Mouse (Mus musculus) CH12.LX (cell line): ENCODE measurements around the gene Ciz1. TPM values are rescaled to one million over a fixed set of nuclear protein-coding genes. Genes with fewer than 3 reads are reported as not detected.

Experiments
- DNase-seq: peaks from one replicate; pipeline ENCODE4 v3.0.0-alpha.2; 2013; ENCODE audit errors: extremely low read depth
- H3K27ac ChIP-seq: 2 replicates; pipeline ENCODE4 v1.5.1; 2012; ENCODE audit warnings: low read depth, mild to moderate bottlenecking, control low read depth, moderate library complexity; ENCODE audit not compliant: insufficient read depth
- H3K27me3 ChIP-seq: replicated peaks from 2 replicates; pipeline ENCODE3; 2012; ENCODE audit warnings: inconsistent platforms
- H3K36me3 ChIP-seq, 2 experiments: replicated peaks in 1 of 2; 2 replicates each; pipeline versions ENCODE3 to v1.6.1; 2012; ENCODE audit warnings: inconsistent platforms in 1 of 2, low read length in 1 of 2, mild to moderate bottlenecking in 1 of 2, mixed read lengths in 1 of 2, moderate library complexity in 1 of 2; ENCODE audit not compliant: control insufficient read depth in 1 of 2, insufficient read depth in 1 of 2
- H3K4me1 ChIP-seq, 2 experiments: 2 replicates each; pipeline ENCODE4 v1.6.1; 2012; ENCODE audit warnings: inconsistent platforms in 1 of 2, moderate library complexity in 1 of 2; ENCODE audit not compliant: insufficient read depth in 2 of 2, control insufficient read depth in 1 of 2
- H3K4me2 ChIP-seq: 2 replicates; pipeline ENCODE4 v1.6.1; 2012; ENCODE audit warnings: low read depth, mild to moderate bottlenecking, control low read depth; ENCODE audit not compliant: poor library complexity, insufficient read depth, severe bottlenecking
- H3K4me3 ChIP-seq, 3 experiments: fragments of 150-350 bp in 1 of 3; sonication (generic) in 1 of 3; replicated peaks in 1 of 3; 2 replicates each; pipeline versions ENCODE3 to v1.5.1; 2011 to 2012; ENCODE audit warnings: low read depth in 2 of 3, low read length in 2 of 3, mild to moderate bottlenecking in 2 of 3, moderate library complexity in 2 of 3, control low read depth in 1 of 3, improper control_type of control experiment in 1 of 3, inconsistent platforms in 1 of 3, mixed read lengths in 1 of 3; ENCODE audit not compliant: poor library complexity in 1 of 3
- H3K79me2 ChIP-seq: replicated peaks from 2 replicates; pipeline ENCODE4 v1.6.1; 2012; ENCODE audit warnings: mild to moderate bottlenecking, moderate library complexity; ENCODE audit not compliant: control insufficient read depth, poor library complexity, insufficient read depth, severe bottlenecking; ENCODE audit errors: extremely low read depth
- H3K9ac ChIP-seq: 2 replicates; pipeline ENCODE4 v1.6.1; 2012; ENCODE audit warnings: low read depth, mild to moderate bottlenecking, control low read depth, moderate library complexity; ENCODE audit not compliant: insufficient read depth
- H3K9me3 ChIP-seq: replicated peaks from 2 replicates; pipeline ENCODE3; 2012; ENCODE audit warnings: low read length, inconsistent platforms, mixed read lengths
- BHLHE40 ChIP-seq: IDR thresholded peaks from 2 replicates; pipeline ENCODE4 v1.6.1; 2011; ENCODE audit warnings: mild to moderate bottlenecking, low read depth, low read length, improper control_type of control experiment
- CHD1 ChIP-seq: IDR thresholded peaks from 2 replicates; pipeline ENCODE4 v1.6.1; 2012; ENCODE audit warnings: low read depth, low read length, improper control_type of control experiment, inconsistent platforms
- CTCF ChIP-seq, 2 experiments: IDR thresholded peaks in 1 of 2; conservative IDR thresholded peaks in 1 of 2; 2 replicates each; pipeline ENCODE4 v1.5.1; 2011 to 2012; ENCODE audit warnings: low read depth in 2 of 2, low read length in 2 of 2, improper control_type of control experiment in 1 of 2, inconsistent platforms in 1 of 2, mild to moderate bottlenecking in 1 of 2, moderate library complexity in 1 of 2
- E2F4 ChIP-seq: IDR thresholded peaks from 2 replicates; pipeline ENCODE4 v1.6.1; 2011; ENCODE audit warnings: low read depth, low read length, improper control_type of control experiment; ENCODE audit not compliant: insufficient replicate concordance
- EP300 ChIP-seq: IDR thresholded peaks from 2 replicates; pipeline ENCODE4 v1.6.1; 2011; ENCODE audit warnings: low read length, improper control_type of control experiment
- ETS1 ChIP-seq: conservative IDR thresholded peaks from 2 replicates; pipeline ENCODE4 v1.6.1; 2012; ENCODE audit warnings: low read depth, mild to moderate bottlenecking, inconsistent platforms, low read length, improper control_type of control experiment, moderate library complexity
- HCFC1 ChIP-seq: IDR thresholded peaks from 2 replicates; pipeline ENCODE4 v1.6.1; 2012; ENCODE audit warnings: low read depth, mild to moderate bottlenecking, inconsistent platforms, low read length, improper control_type of control experiment
- IRF4 ChIP-seq: IDR thresholded peaks from 2 replicates; pipeline ENCODE4 v1.6.1; 2014; ENCODE audit warnings: low read depth, mild to moderate bottlenecking, inconsistent platforms, low read length, improper control_type of control experiment
- JUN ChIP-seq: IDR thresholded peaks from 2 replicates; pipeline ENCODE4 v1.6.1; 2011; ENCODE audit warnings: low read depth, mild to moderate bottlenecking, low read length, improper control_type of control experiment, moderate library complexity; ENCODE audit not compliant: insufficient read depth
- KAT2A ChIP-seq: IDR thresholded peaks from 2 replicates; pipeline ENCODE4 v1.6.1; 2012; ENCODE audit warnings: low read length, improper control_type of control experiment, inconsistent platforms; ENCODE audit not compliant: insufficient replicate concordance
- MAFK ChIP-seq: IDR thresholded peaks from 2 replicates; pipeline ENCODE4 v1.6.1; 2011; ENCODE audit warnings: low read length, improper control_type of control experiment; ENCODE audit not compliant: insufficient replicate concordance
- MAZ ChIP-seq: IDR thresholded peaks from 2 replicates; pipeline ENCODE4 v1.6.1; 2012; ENCODE audit warnings: low read depth, mild to moderate bottlenecking, inconsistent platforms, low read length, improper control_type of control experiment, moderate library complexity
- MEF2A ChIP-seq: IDR thresholded peaks from 2 replicates; pipeline ENCODE4 v1.6.1; 2014; ENCODE audit warnings: low read depth, mild to moderate bottlenecking, inconsistent platforms, low read length, improper control_type of control experiment, borderline replicate concordance
- MXI1 ChIP-seq: IDR thresholded peaks from 2 replicates; pipeline ENCODE4 v1.6.1; 2011; ENCODE audit warnings: mild to moderate bottlenecking, low read depth, low read length, improper control_type of control experiment
- MYC ChIP-seq: IDR thresholded peaks from 2 replicates; pipeline ENCODE4 v1.6.1; 2011; ENCODE audit warnings: low read depth, mild to moderate bottlenecking, improper control_type of control experiment, low read length
- NRF1 ChIP-seq: IDR thresholded peaks from 2 replicates; pipeline ENCODE4 v1.6.1; 2014; ENCODE audit warnings: low read depth, mild to moderate bottlenecking, inconsistent platforms, low read length, improper control_type of control experiment, moderate library complexity
- PAX5 ChIP-seq: IDR thresholded peaks from 2 replicates; pipeline ENCODE4 v1.6.1; 2012; ENCODE audit warnings: low read length, inconsistent platforms, mixed read lengths
- POLR2A ChIP-seq: IDR thresholded peaks from 2 replicates; pipeline ENCODE4 v1.6.1; 2011; ENCODE audit warnings: low read depth, mild to moderate bottlenecking, improper control_type of control experiment, low read length
- RAD21 ChIP-seq: IDR thresholded peaks from 2 replicates; pipeline ENCODE4 v1.6.1; 2011; ENCODE audit warnings: low read depth, mild to moderate bottlenecking, low read length, improper control_type of control experiment, moderate library complexity
- RCOR1 ChIP-seq: conservative IDR thresholded peaks from 2 replicates; pipeline ENCODE4 v1.6.1; 2012; ENCODE audit warnings: low read depth, mild to moderate bottlenecking, inconsistent platforms, low read length, improper control_type of control experiment
- SIN3A ChIP-seq: IDR thresholded peaks from 2 replicates; pipeline ENCODE4 v1.6.1; 2012; ENCODE audit warnings: low read length, improper control_type of control experiment, inconsistent platforms
- TBP ChIP-seq: conservative IDR thresholded peaks from 2 replicates; pipeline ENCODE4 v1.6.1; 2011; ENCODE audit warnings: low read depth, low read length, improper control_type of control experiment
- TCF12 ChIP-seq: IDR thresholded peaks from 2 replicates; pipeline ENCODE4 v1.6.1; 2014; ENCODE audit warnings: low read depth, mild to moderate bottlenecking, inconsistent platforms, low read length, improper control_type of control experiment
- UBTF ChIP-seq: IDR thresholded peaks from 2 replicates; pipeline ENCODE4 v1.6.1; 2012; ENCODE audit warnings: low read depth, mild to moderate bottlenecking, inconsistent platforms, low read length, improper control_type of control experiment, moderate library complexity
- USF1 ChIP-seq: IDR thresholded peaks from 2 replicates; pipeline ENCODE4 v1.6.1; 2014; ENCODE audit warnings: low read depth, mild to moderate bottlenecking, inconsistent platforms, low read length, improper control_type of control experiment
- USF2 ChIP-seq: conservative IDR thresholded peaks from 2 replicates; pipeline ENCODE4 v1.6.1; 2011; ENCODE audit warnings: low read depth, low read length, improper control_type of control experiment
- ZC3H11A ChIP-seq: IDR thresholded peaks from 2 replicates; pipeline ENCODE4 v1.6.1; 2012; ENCODE audit warnings: low read depth, mild to moderate bottlenecking, inconsistent platforms, low read length, improper control_type of control experiment
- ZKSCAN1 ChIP-seq: IDR thresholded peaks from 2 replicates; pipeline ENCODE4 v1.6.1; 2012; ENCODE audit warnings: low read depth, inconsistent platforms, low read length, improper control_type of control experiment, borderline replicate concordance
- ZNF384 ChIP-seq: IDR thresholded peaks from 2 replicates; pipeline ENCODE4 v1.6.1; 2012; ENCODE audit warnings: low read depth, low read length, improper control_type of control experiment, inconsistent platforms
- dilution Hi-C: fragments of 300-500 bp; cut with MboI; formaldehyde crosslinking; loops from 2 replicates; pipeline ENCODE4 v1.14.3; 2020; ENCODE audit warnings: low sequenced_read_pairs; ENCODE audit not compliant: extremely low pct_unique_long_range_greater_than_20kb, extremely low pct_ligation_motif_present
- in situ Hi-C: fragments of 300-500 bp; cut with MboI; formaldehyde crosslinking; loops from 3 replicates; pipeline ENCODE4 v1.14.3; 2019; ENCODE audit warnings: low sequenced_read_pairs, low pct_ligation_motif_present, low pct_unique_long_range_greater_than_20kb, mixed read lengths
- polyA plus RNA-seq: library from polyadenylated mRNA; unstranded; fragments of >175 nt; gene quantifications from 2 replicates; pipeline ENCODE4 v1.2.1, GENCODE M21; 2012; ENCODE audit warnings: low read depth; ENCODE audit not compliant: insufficient read length
- total RNA-seq, 2 experiments: library from RNA; depleted of rRNA; stranded (reverse); fragments of 300-350 nt in 1 of 2; fragments of >200 nt in 1 of 2; gene quantifications; 2 replicates each; pipeline ENCODE4 v1.2.3; 2012 to 2014

The Ciz1 gene
- total and polyA plus RNA-seq, 3 experiments: 8.1 to 47.3 (median 20.4) TPM

DNA sequence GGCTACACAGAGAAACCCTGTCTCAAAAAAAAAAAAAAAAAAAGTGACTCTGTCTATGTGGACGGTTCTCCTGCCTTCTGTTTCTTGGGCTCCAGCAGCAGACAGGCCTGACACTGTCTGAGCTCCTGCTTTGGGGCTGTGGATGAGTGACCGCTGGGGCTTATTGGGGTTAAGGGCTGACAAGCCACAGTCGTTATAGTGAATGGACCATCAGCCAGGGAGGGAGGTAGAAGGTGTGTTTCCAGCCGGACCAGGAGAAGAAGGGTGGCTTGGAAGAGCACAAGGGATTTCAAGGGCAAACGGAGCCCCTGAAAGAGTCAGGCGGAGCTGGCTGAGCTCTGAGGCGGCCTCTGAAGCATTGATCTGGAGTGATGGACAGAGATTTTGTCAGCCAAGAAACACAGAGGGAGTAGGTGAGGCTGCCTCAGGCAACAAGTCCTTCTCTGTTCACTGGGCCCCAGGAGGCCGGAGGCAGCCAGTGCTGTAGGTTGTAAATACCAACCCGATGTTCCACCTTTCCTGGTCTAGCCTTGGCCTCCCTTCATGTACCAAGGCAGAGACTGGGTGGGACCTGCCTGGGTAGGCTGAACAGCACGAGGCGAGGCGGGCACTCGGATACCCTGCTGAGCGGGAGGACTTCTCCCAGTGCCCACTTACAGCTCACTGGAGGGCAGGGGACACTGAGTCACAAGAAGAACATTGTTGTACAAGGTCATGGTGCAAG, 7.4 kb upstream of the Ciz1 start:
- peaks cover 0 to 6% of the 10 kb centered on the region in 2 experiments; a peak in 2 of 4 replicates for H3K4me1 ChIP-seq
- H3K79me2 ChIP-seq: no peaks in the 10 kb centered on the region
- TF ChIP-seq E2F4 (no peak), PAX5 (no peak), JUN (no peak), MYC (no peak), EP300 (no peak), HCFC1 (no peak), MAFK (no peak), KAT2A (no peak), IRF4 (no peak), UBTF (no peak), USF1 (no peak), ZKSCAN1 (no peak), TCF12 (no peak), MXI1 (no peak), CHD1 (no peak), ZNF384 (no peak)
- H3K36me3 ChIP-seq: no peaks in the 10 kb centered on the region
- dilution Hi-C loops: no loop called here
- H3K27me3 ChIP-seq: peaks cover 83% of the 10 kb centered on the region
- no peak for DNase-seq
- no peak overlapping the region for H3K4me3 ChIP-seq
- no peak overlapping the region for H3K9ac ChIP-seq
- in situ Hi-C loops: no loop called here
- H3K27ac ChIP-seq: no peak overlapping the region
- no peak overlapping the region for H3K4me2 ChIP-seq
- no peaks in the 10 kb centered on the region for H3K9me3 ChIP-seq

DNA sequence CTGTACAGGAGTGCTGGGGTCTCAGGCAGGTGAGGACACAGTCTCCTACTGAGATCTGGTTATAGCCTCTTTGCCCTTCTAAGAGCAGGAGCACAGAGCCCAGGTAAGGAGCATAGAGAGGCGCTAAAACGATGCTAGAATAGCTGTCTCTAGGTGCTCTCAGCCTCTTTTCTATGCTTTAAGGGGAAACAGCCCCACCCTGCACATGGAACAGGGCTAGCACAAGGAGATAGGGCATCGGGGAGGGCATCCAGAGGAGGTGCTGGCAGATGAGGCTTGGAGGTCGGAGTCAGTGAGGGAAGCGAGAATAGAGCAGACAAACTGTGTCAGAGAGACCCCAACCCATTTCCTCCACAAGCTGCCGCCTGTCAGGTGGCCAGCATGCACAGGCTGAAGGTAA, 5.1 kb upstream of the Ciz1 start:
- no peak for TF ChIP-seq JUN
- TF ChIP-seq TBP: no peak
- no peak for TF ChIP-seq RCOR1
- no peak for TF ChIP-seq CTCF (conservative IDR thresholded peaks at IDR 0.05 in 1 of 2, IDR thresholded peaks at IDR 0.05 in 1 of 2; ENCODE audit: low read depth in 2 of 2, low read length in 2 of 2)
- TF ChIP-seq NRF1: no peak
- no peak for TF ChIP-seq MAFK
- TF ChIP-seq UBTF: no peak
- no peak for TF ChIP-seq MXI1
- no peak for TF ChIP-seq USF2
- no peak for TF ChIP-seq EP300
- TF ChIP-seq RAD21: no peak
- no peak for TF ChIP-seq PAX5
- no peak for TF ChIP-seq BHLHE40
- no peak for TF ChIP-seq E2F4
- no peak for TF ChIP-seq MAZ
- no peak for TF ChIP-seq SIN3A
- no peak for TF ChIP-seq ZC3H11A
- TF ChIP-seq POLR2A: no peak
- no peak for TF ChIP-seq ETS1
- no peak for TF ChIP-seq MEF2A
- Histone ChIP-seq H3K27ac (no peak overlapping the region), H3K4me2 (no peak overlapping the region), H3K4me3 (no peak overlapping the region), H3K79me2 (no peaks in the 10 kb centered on the region), H3K9ac (no peak overlapping the region), H3K36me3 (no peaks in the 10 kb centered on the region), H3K27me3 (peaks cover 86% of the 10 kb centered on the region), H3K9me3 (no peaks in the 10 kb centered on the region), H3K4me1 (peaks cover 2 to 14% of the 10 kb centered on the region in 2 experiments; a peak in 3 of 4 replicates)
- in situ Hi-C loops: no loop called here
- no peak for DNase-seq
- dilution Hi-C loops: no loop called here
